Mouse (Mus musculus) midbrain, postnatal 0 days (tissue): ENCODE measurements at regions not wholly inside any gene's neighbourhood (a gene's known extent, or its start where the extent isn't known, plus 50 kb on each side); places are given as distances from the start of the nearest gene placed in this dataset.

Experiments
- ATAC-seq: fragments of 200-750 bp; cut with Nextera tagmentation; 2 replicates; pipeline ENCODE4 v1.8.0; 2017; ENCODE audit warnings: moderate number of reproducible peaks, mild to moderate bottlenecking, moderate TSS enrichment, moderate library complexity; ENCODE audit not compliant: low FRiP score
- DNase-seq: peaks from one replicate; pipeline ENCODE4 v3.0.0-alpha.2; 2015; ENCODE audit warnings: low spot score
- H3K27ac ChIP-seq: fragments of 300-500 bp; sonication (generic); 2 replicates; pipeline ENCODE4 v1.5.1; 2014; ENCODE audit warnings: low read depth, mild to moderate bottlenecking, low read length, mixed read lengths
- H3K27me3 ChIP-seq: fragments of 300-500 bp; sonication (generic); 2 replicates; pipeline ENCODE4 v1.6.1; 2014; ENCODE audit warnings: low read length, control low read depth, mixed read lengths; ENCODE audit not compliant: insufficient read depth
- H3K36me3 ChIP-seq: fragments of 300-500 bp; sonication (generic); 2 replicates; pipeline ENCODE4 v1.6.1; 2014; ENCODE audit warnings: low read length, control low read depth, mixed read lengths; ENCODE audit not compliant: insufficient read depth
- H3K4me1 ChIP-seq: fragments of 300-500 bp; sonication (generic); 2 replicates; pipeline ENCODE4 v1.6.1; 2014; ENCODE audit warnings: mild to moderate bottlenecking, control low read depth, antibody characterized with exemption, low read length, mixed read lengths; ENCODE audit not compliant: insufficient read depth
- H3K4me2 ChIP-seq: fragments of 300-500 bp; sonication (generic); 2 replicates; pipeline ENCODE4 v1.6.1; 2014; ENCODE audit warnings: low read depth, mild to moderate bottlenecking, low read length, mixed read lengths; ENCODE audit not compliant: poor library complexity, severe bottlenecking
- H3K4me3 ChIP-seq: fragments of 300-500 bp; sonication (generic); 2 replicates; pipeline ENCODE4 v1.5.1; 2014; ENCODE audit warnings: low read depth, mild to moderate bottlenecking, low read length, moderate library complexity
- H3K9ac ChIP-seq: fragments of 300-500 bp; sonication (generic); replicated peaks from 2 replicates; pipeline ENCODE4 v1.6.1; 2014; ENCODE audit warnings: mild to moderate bottlenecking, low read length, moderate library complexity, mixed read lengths; ENCODE audit not compliant: poor library complexity, severe bottlenecking
- H3K9me3 ChIP-seq: fragments of 300-500 bp; sonication (generic); 2 replicates; pipeline ENCODE4 v1.6.1; 2016; ENCODE audit warnings: low read length, control low read depth
- CTCF ChIP-seq: IDR thresholded peaks from 2 replicates; pipeline ENCODE4 v1.5.1; 2016; ENCODE audit warnings: antibody characterized with exemption, mild to moderate bottlenecking
- whole genome bisulfite sequencing: fragments of 180-500 bp; shearing (Covaris S2); extraction: QIAGEN DNeasy Blood & Tissue Kit; methylation state at CpG from one replicate; pipeline ENCODE4 v1.1.7; 2014; 5-methylcytosine and 5-hydroxymethylcytosine counted together

GRCm38 (mm10) chr11:17680998-17681397, 272.7 kb downstream of the Etaa1 start:
- no peak for DNase-seq
- ATAC-seq, result no peak
- no peak overlapping the region for H3K27ac ChIP-seq
- H3K4me3 ChIP-seq, result no peak overlapping the region
- no peak overlapping the region for H3K9ac ChIP-seq
- no peaks in the 10 kb centered on the region for H3K27me3 ChIP-seq
- no peaks in the 10 kb centered on the region for H3K36me3 ChIP-seq
- no peak overlapping the region for H3K4me2 ChIP-seq
- H3K4me1 ChIP-seq, result no peaks in the 10 kb centered on the region
- 61% methylated on average over 4 of the region's 4 CpGs for whole genome bisulfite sequencing
- H3K9me3 ChIP-seq, result no peaks in the 10 kb centered on the region; the same call in 1 of the 2 replicates
- no peak for TF ChIP-seq CTCF

GRCm38 (mm10) chr11:17685711-17686113, 268.0 kb downstream of the Etaa1 start:
- Histone ChIP-seq H3K9me3 (no peaks in the 10 kb centered on the region; the same call in 1 of the 2 replicates), H3K27me3 (no peaks in the 10 kb centered on the region), H3K4me2 (no peak overlapping the region), H3K27ac (no peak overlapping the region), H3K4me3 (no peak overlapping the region), H3K4me1 (no peaks in the 10 kb centered on the region), H3K9ac (no peak overlapping the region), H3K36me3 (no peaks in the 10 kb centered on the region)
- DNase-seq (peak; percentile 78), ATAC-seq (0 out of 2 replicates have a peak, but pooled peaks have one; percentile 41)
- TF ChIP-seq CTCF, result peak; percentile 72
- WGBS, result 41% methylated on average over 4 of the region's 4 CpGs

GRCm38 (mm10) chr11:17686806-17687205, 266.9 kb downstream of the Etaa1 start:
- Histone ChIP-seq H3K9me3 (no peaks in the 10 kb centered on the region; the same call in 1 of the 2 replicates), H3K27ac (no peak overlapping the region), H3K4me1 (no peaks in the 10 kb centered on the region), H3K27me3 (no peaks in the 10 kb centered on the region), H3K4me3 (no peak overlapping the region), H3K36me3 (no peaks in the 10 kb centered on the region), H3K9ac (no peak overlapping the region), H3K4me2 (no peak overlapping the region)
- DNase-seq (no peak), ATAC-seq (no peak)
- TF ChIP-seq CTCF, result no peak
- WGBS, result 57% methylated on average over 2 of the region's 2 CpGs

- Histone ChIP-seq H3K9me3 (no peaks in the 10 kb centered on the region), H3K27me3 (no peaks in the 10 kb centered on the region), H3K36me3 (no peaks in the 10 kb centered on the region), H3K4me1 (no peaks in the 10 kb centered on the region), H3K4me3 (no peak overlapping the region), H3K27ac (no peak overlapping the region), H3K4me2 (no peak overlapping the region), H3K9ac (no peak overlapping the region)
- no peak for DNase-seq
- no peak for TF ChIP-seq CTCF
- 36% methylated on average over 2 of the region's 2 CpGs for WGBS
- ATAC-seq, result no peak
These were observed 259.5 kb downstream of the Etaa1 start for GRCm38 (mm10) chr11:17694145-17694544.

GRCm38 (mm10) chr11:17708769-17709168, 244.9 kb downstream of the Etaa1 start:
- no peak overlapping the region for H3K27ac ChIP-seq
- H3K27me3 ChIP-seq, result no peaks in the 10 kb centered on the region
- H3K9me3 ChIP-seq, result no peaks in the 10 kb centered on the region
- DNase-seq, result no peak
- no peak for ATAC-seq
- H3K9ac ChIP-seq, result no peak overlapping the region
- H3K36me3 ChIP-seq, result no peaks in the 10 kb centered on the region
- H3K4me3 ChIP-seq, result no peak overlapping the region
- no peak overlapping the region for H3K4me2 ChIP-seq
- no peaks in the 10 kb centered on the region for H3K4me1 ChIP-seq
- no peak for TF ChIP-seq CTCF

- no peaks in the 10 kb centered on the region for H3K9me3 ChIP-seq
- H3K4me1 ChIP-seq, result no peaks in the 10 kb centered on the region
- TF ChIP-seq CTCF, result no peak
- no peak overlapping the region for H3K27ac ChIP-seq
- H3K36me3 ChIP-seq, result no peaks in the 10 kb centered on the region
- H3K4me2 ChIP-seq, result no peak overlapping the region
- H3K27me3 ChIP-seq, result no peaks in the 10 kb centered on the region
- DNase-seq (no peak), ATAC-seq (no peak)
- no peak overlapping the region for H3K4me3 ChIP-seq
- no peak overlapping the region for H3K9ac ChIP-seq
- 68% methylated on average over 1 of the region's 1 CpGs for WGBS
These were observed 231.6 kb downstream of the Etaa1 start for GRCm38 (mm10) chr11:17722051-17722450.
